Mouse (Mus musculus): ENCODE results near the gene Neurl1b.

DNA sequence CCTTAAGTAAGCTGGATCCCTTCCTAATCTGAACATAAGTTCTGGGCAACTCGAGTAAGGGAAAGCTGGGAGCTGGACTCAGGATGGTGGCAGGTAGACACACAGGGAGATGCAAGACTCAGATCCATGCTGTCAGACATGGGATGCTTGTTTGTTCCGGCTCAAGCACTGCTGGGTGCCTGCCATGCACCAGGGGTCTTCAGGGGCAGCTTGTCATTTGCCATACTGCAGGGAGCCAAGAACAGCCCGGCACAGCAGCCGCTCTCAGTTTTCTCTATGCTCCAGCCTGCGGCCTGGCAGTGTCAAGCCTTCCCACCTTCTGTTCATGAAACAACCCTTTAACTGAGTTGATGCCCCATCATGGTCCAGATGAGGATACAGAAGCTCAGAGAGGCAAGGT lies 41.4 kb upstream of the Neurl1b start:
- no peak for TF ChIP-seq CTCF (IDR thresholded peaks at IDR 0.05; ENCODE audit: extremely low read depth, insufficient read depth, insufficient read length, insufficient replicate concordance)
- TF ChIP-seq POLR2A (IDR thresholded peaks at IDR 0.05; ENCODE audit: low read depth, low read length): no peak
